Mouse (Mus musculus) cerebellum, postnatal 36 days (tissue): ENCODE measurements around the gene Cd84.

Experiments
- DNase-seq, 2 experiments: peaks; one replicate each; pipeline ENCODE4 v3.0.0; 2021 to 2022; ENCODE audit warnings: mixed read lengths in 2 of 2

The Cd84 gene

GRCm38 (mm10) chr1:171917305-171918039 lies 78.0 kb downstream of the Cd84 start, which contains the start of gene Slamf6:
Slamf6 (plus strand) TSS chr1:171917515.
- no peak for DNase-seq

- no peak for DNase-seq
Observed at GRCm38 (mm10) chr1:171918136-171918920, 78.8 kb downstream of the Cd84 start.

GRCm38 (mm10) chr1:171919193-171919592 lies 79.7 kb downstream of the Cd84 start:
- no peak for DNase-seq

GRCm38 (mm10) chr1:171919901-171920510 lies 80.5 kb downstream of the Cd84 start:
- no peak for DNase-seq

GRCm38 (mm10) chr1:171920989-171921621 lies 81.6 kb downstream of the Cd84 start:
- DNase-seq: no peak

- no peak for DNase-seq
Observed at GRCm38 (mm10) chr1:171921641-171922040, 82.1 kb downstream of the Cd84 start.

- DNase-seq: no peak
Observed at GRCm38 (mm10) chr1:171922844-171923243, 83.3 kb downstream of the Cd84 start.

- DNase-seq: no peak
Observed at GRCm38 (mm10) chr1:171924900-171925299, 85.4 kb downstream of the Cd84 start.

GRCm38 (mm10) chr1:171933851-171934250 lies 94.4 kb downstream of the Cd84 start:
- no peak for DNase-seq

- no peak for DNase-seq
Observed at GRCm38 (mm10) chr1:171938952-171939948, 99.8 kb downstream of the Cd84 start.
